Mouse (Mus musculus) forebrain, embryonic 16.5 days (tissue): ENCODE measurements at regions not wholly inside any gene's neighbourhood (a gene's known extent, or its start where the extent isn't known, plus 50 kb on each side); places are given as distances from the start of the nearest gene placed in this dataset.
A peak's percentile ranks its signal among the peaks of the same experiment; 100 is the strongest.

ENCODE experiments used
- ATAC-seq: fragments of 200-750 bp; cut with Nextera tagmentation; 2 replicates; pipeline ENCODE4 v1.8.0; 2017; ENCODE audit warnings: mild to moderate bottlenecking, moderate library complexity
- H3K27ac ChIP-seq: fragments of 300-500 bp; sonication (generic); 2 replicates; pipeline ENCODE4 v1.5.1; 2014; ENCODE audit warnings: low read length, control low read depth
- H3K27me3 ChIP-seq: fragments of 300-500 bp; sonication (generic); replicated peaks from 2 replicates; pipeline ENCODE4 v1.6.1; 2014; ENCODE audit warnings: low read length; ENCODE audit not compliant: control insufficient read depth, insufficient read depth
- H3K36me3 ChIP-seq: fragments of 300-500 bp; sonication (generic); 2 replicates; pipeline ENCODE4 v1.6.1; 2014; ENCODE audit not compliant: control insufficient read depth, insufficient read depth
- H3K4me1 ChIP-seq: fragments of 300-500 bp; sonication (generic); replicated peaks from 2 replicates; pipeline ENCODE4 v1.6.1; 2014; ENCODE audit warnings: low read length; ENCODE audit not compliant: control insufficient read depth, insufficient read depth
- H3K4me2 ChIP-seq: fragments of 300-500 bp; sonication (generic); 2 replicates; pipeline ENCODE4 v1.6.1; 2014; ENCODE audit warnings: mild to moderate bottlenecking, low read length, control low read depth
- H3K4me3 ChIP-seq: fragments of 300-500 bp; sonication (generic); replicated peaks from 2 replicates; pipeline ENCODE4 v1.5.1; 2014; ENCODE audit warnings: mild to moderate bottlenecking, low read length, control low read depth
- H3K9ac ChIP-seq: fragments of 300-500 bp; sonication (generic); replicated peaks from 2 replicates; pipeline ENCODE4 v1.6.1; 2014; ENCODE audit warnings: low read depth, low read length, control low read depth
- H3K9me3 ChIP-seq: fragments of 300-500 bp; sonication (generic); 2 replicates; pipeline ENCODE4 v1.6.1; 2016; ENCODE audit warnings: low read length; ENCODE audit not compliant: control insufficient read depth
- WGBS: fragments of 180-500 bp; shearing (Covaris S2); extraction: QIAGEN DNeasy Blood & Tissue Kit; methylation state at CpG from one replicate; pipeline ENCODE4 v1.1.7; 2014; 5-methylcytosine and 5-hydroxymethylcytosine counted together

DNA sequence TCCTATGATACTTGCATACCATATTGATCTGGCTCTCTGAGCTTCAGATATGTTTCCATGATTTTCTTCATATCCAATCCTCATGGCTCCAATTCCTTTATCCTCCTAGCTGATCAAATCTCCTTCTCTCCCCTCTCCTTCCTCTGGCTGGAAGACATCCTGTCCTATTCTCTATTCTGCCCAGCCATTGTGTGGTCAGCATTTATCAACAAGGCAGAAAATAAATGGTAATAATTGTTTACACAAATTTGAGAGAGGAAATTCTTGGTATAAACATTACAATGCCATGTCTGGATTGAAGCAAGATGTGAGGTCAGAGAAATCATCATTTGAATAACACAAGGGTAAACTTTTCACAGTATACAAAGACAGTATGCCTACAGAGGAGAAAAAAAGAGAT, 158.2 kb downstream of the Naf1 start:
- Histone ChIP-seq H3K4me3 (no peak overlapping the region), H3K36me3 (no peaks in the 10 kb centered on the region), H3K27ac (no peak overlapping the region), H3K27me3 (no peaks in the 10 kb centered on the region), H3K9me3 (no peaks in the 10 kb centered on the region), H3K4me2 (no peak overlapping the region), H3K4me1 (no peaks in the 10 kb centered on the region), H3K9ac (no peak overlapping the region)
- no peak for ATAC-seq

DNA sequence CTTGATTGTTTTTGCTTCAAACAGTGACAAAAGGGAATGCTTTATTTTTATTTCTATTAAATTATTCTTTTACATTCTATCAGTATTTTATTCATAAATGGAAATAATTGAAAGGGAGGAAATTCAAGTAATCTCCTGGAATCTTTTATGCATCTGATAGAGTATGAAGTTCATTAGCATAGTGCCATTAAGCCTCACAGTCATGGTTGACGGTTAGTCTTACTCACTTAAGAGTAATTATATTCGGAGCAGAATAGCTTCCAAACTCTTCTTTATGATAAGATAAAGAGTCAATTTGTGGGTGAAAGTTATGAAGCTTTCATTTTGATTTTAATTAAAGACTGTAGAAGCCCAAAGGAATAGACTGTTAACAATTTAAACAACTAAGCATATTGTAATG, 172.8 kb downstream of the Naf1 start:
- ATAC-seq: 0 out of 2 replicates have a peak, but pooled peaks have one; percentile 69

DNA sequence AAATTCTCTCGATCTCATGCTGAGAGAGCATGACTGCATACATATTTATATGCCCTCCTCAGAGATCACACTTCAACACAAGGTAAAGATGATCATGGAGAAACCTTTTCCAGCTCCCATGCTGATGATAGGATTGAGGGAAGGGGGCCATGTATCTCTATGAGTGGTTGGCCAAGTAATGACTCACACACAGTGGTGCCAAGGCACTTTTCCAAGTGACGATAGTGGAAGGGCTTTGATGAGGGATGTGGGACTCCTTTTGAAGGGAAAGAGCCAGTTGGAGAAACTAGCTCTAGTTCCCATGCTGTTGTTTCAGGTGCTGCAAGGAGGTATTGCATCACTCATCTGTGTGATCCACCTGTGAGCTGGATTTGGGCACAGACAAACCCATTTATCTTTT, 201.5 kb downstream of the Naf1 start:
- Histone ChIP-seq H3K4me1 (no peaks in the 10 kb centered on the region), H3K27me3 (no peaks in the 10 kb centered on the region), H3K4me2 (no peak overlapping the region), H3K4me3 (no peak overlapping the region), H3K27ac (no peak overlapping the region), H3K9me3 (no peaks in the 10 kb centered on the region), H3K36me3 (no peaks in the 10 kb centered on the region), H3K9ac (no peak overlapping the region)
- ATAC-seq: no peak
- whole genome bisulfite sequencing: 72% methylated on average over 2 of the region's 2 CpGs

More for the DNA sequence above, 172.8 kb downstream of the Naf1 start:
- H3K9me3 ChIP-seq: no peaks in the 10 kb centered on the region
- no peaks in the 10 kb centered on the region for H3K36me3 ChIP-seq
- H3K4me3 ChIP-seq: no peak overlapping the region
- H3K27ac ChIP-seq: no peak overlapping the region
- no peaks in the 10 kb centered on the region for H3K27me3 ChIP-seq
- H3K4me2 ChIP-seq: no peak overlapping the region
- no peaks in the 10 kb centered on the region for H3K4me1 ChIP-seq
- H3K9ac ChIP-seq: no peak overlapping the region
- WGBS: 50% methylated on average over 2 of the region's 2 CpGs

DNA sequence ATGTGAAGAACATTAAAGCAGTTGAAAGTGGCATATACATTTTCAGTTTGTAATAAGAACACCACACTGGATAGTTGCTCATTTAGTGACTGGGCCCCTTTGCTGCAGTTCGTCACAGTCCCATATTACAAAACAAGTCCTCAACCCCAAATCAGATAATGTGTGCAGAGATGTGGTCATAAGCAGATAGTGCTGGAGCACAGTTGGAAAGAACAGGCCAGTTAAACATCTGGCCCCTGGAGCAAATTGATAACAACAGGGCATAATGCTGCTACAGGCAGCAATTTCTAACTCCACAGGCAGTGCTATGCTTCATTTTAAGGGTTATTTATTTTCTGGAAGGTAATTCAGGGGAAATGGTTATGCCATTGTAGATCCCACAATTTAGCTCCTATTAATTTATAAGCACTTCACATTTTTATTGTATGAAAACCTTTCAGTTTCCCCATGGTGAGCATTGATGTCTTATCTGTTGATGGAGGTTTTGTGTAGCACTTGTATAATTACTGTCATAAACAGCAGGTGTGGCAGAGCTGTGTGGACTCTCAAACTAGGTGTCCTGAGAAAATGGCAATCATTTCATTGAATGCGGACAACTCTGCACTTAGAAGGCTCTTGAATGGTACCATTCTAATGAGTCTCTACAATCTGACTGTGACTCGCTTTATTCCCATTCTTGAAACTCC, 208.2 kb downstream of the Naf1 start:
- H3K9ac ChIP-seq: no peak overlapping the region
- no peak for ATAC-seq
- H3K4me2 ChIP-seq: no peak overlapping the region
- H3K4me1 ChIP-seq: no peaks in the 10 kb centered on the region
- WGBS: 89% methylated on average over 3 of the region's 3 CpGs
- no peaks in the 10 kb centered on the region for H3K9me3 ChIP-seq
- H3K27me3 ChIP-seq: no peaks in the 10 kb centered on the region
- no peak overlapping the region for H3K27ac ChIP-seq
- H3K4me3 ChIP-seq: no peak overlapping the region
- no peaks in the 10 kb centered on the region for H3K36me3 ChIP-seq

DNA sequence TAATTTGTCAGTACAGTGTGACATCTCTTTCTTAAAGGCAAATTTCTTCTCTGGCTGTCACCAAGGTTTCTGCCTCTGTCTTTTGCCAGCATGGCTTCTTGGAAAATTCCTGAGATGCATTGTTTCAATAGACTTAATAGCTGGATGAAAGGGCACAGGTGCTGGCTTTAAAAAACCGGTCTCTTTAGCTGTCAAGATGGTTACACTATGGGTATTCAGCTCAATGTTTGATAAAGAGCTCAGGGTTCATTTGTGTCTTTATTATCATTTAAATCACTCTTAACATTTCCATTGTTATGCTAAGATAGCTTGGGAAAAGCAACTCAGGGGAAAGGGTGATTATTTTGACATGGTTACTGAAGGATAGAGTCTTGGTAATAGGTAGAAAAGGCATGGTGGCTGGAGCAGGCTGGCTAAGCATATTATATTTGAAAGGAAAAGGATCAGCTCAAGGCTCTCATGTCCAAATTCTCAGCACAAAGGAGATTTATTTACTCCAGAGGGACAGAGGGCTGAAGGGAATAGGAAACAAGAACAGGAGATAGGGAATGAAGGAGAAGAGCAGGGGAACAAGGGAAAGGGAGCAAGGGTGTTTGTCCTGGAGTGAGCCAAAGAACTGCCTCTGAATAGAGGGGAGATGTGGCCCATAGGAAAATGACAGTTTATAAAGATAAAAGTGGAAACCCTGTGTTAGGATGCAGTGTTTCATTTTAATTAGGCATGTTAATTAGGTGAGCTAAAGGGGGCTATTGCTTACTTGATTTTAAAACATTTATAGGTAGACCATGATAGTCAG, 226.4 kb downstream of the Naf1 start:
- 0 out of 2 replicates have a peak, but pooled peaks cover 2% of the 10 kb centered on the region for H3K4me1 ChIP-seq
- H3K27me3 ChIP-seq: no peaks in the 10 kb centered on the region
- H3K9me3 ChIP-seq: no peaks in the 10 kb centered on the region
- H3K9ac ChIP-seq: no peak overlapping the region
- no peaks in the 10 kb centered on the region for H3K36me3 ChIP-seq
- ATAC-seq: peak; percentile 84
- no peak overlapping the region for H3K4me3 ChIP-seq
- WGBS: 0% methylated on average over 1 of the region's 1 CpGs
- no peak overlapping the region for H3K27ac ChIP-seq
- H3K4me2 ChIP-seq: no peak overlapping the region
